Mouse (Mus musculus): ENCODE measurements around the gene Dnah6. TPM values are rescaled to one million over a fixed set of nuclear protein-coding genes. Genes with fewer than 3 reads are reported as not detected.

Gene Dnah6
- polyA plus RNA-seq, 1 experiment from 2014 or later: 0.08 TPM

DNA sequence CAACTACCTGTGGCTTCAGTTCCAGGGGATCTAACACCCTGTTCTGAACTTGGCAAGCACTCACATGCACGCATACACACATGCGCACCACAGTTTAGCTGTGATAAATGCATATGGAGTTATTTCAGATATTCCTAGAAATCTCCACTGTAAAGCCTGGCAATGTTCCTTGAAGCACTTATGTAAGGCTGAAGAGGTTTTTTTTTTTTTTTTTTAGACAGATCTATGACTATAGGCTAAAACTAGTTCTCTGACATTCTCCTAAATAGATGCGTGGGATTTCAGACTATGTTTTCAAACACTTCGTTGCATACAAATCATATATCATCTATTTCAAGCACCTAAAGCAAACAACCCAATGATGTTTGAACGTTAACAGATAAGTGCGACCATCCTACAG, 166.6 kb downstream of the Dnah6 start:
- 0 out of 2 replicates have a peak, but pooled peaks cover 2% of the 10 kb centered on the region for H3K4me1 ChIP-seq
- no peaks in the 10 kb centered on the region for H3K36me3 ChIP-seq
- WGBS: 87% methylated on average over 6 of the region's 6 CpGs
- no peak overlapping the region for H3K4me2 ChIP-seq
- no peak overlapping the region for H3K9ac ChIP-seq
- ATAC-seq (replicated peaks; ENCODE audit: low FRiP score): no peak
- no peaks in the 10 kb centered on the region for H3K27me3 ChIP-seq
- no peak overlapping the region for H3K27ac ChIP-seq
- no peak overlapping the region for H3K4me3 ChIP-seq (replicated peaks)
- peaks cover 13% of the 10 kb centered on the region for H3K9me3 ChIP-seq (replicated peaks)

DNA sequence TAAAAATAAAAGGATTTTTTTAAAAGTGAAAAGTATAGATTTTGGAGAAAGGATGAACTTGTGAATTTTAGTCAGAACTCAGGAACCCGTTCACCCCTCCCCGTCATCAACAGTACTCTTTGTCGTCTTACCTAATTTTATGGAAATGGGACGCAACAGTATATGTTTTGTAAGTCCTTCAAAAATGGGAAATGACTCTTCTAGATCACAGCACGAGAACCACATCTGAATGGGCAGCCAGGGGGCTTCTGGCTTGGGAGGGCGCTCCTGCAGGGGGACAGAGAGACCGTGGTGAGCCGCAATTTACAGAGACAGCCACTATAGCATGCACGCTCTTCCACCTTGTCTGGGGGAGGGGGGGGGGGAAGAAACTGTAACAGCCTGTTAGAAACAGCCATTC, 167.9 kb downstream of the Dnah6 start:
- Histone ChIP-seq H3K27me3 (no peaks in the 10 kb centered on the region), H3K36me3 (no peaks in the 10 kb centered on the region), H3K4me2 (no peak overlapping the region), H3K9ac (no peak overlapping the region), H3K27ac (no peak overlapping the region), H3K9me3 (replicated peaks) (peaks cover 13% of the 10 kb centered on the region), H3K4me3 (replicated peaks) (no peak overlapping the region), H3K4me1 (no peaks in the 10 kb centered on the region)
- WGBS: 91% methylated on average over 9 of the region's 9 CpGs
- no peak for ATAC-seq (replicated peaks; ENCODE audit: low FRiP score)

DNA sequence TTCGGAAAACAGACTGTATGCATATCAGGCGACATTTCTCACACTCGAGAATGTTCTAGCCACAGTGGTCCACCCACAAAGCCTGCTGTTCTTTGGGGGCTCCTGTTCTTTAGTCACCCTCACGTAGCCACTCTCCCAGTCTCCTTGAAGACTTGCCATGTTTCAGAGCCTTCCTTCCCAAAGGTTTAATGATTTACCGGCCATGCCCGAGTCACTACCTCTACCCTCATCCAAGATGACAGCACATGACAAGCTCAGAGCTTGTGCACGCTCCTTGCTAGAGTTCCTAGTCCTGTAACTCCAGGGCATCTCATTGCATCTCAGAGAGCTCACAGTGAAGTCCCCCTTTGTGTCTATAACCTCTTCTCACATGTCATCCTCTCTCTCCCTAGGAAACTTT, 174.2 kb downstream of the Dnah6 start:
- Histone ChIP-seq H3K4me2 (no peak overlapping the region), H3K9me3 (replicated peaks) (no peaks in the 10 kb centered on the region), H3K4me1 (no peaks in the 10 kb centered on the region), H3K9ac (no peak overlapping the region), H3K27me3 (no peaks in the 10 kb centered on the region), H3K36me3 (no peaks in the 10 kb centered on the region), H3K4me3 (replicated peaks) (no peak overlapping the region), H3K27ac (no peak overlapping the region)
- 67% methylated on average over 7 of the region's 7 CpGs for WGBS
- no peak; the same call in 1 of the 2 replicates for ATAC-seq (replicated peaks; ENCODE audit: low FRiP score)

DNA sequence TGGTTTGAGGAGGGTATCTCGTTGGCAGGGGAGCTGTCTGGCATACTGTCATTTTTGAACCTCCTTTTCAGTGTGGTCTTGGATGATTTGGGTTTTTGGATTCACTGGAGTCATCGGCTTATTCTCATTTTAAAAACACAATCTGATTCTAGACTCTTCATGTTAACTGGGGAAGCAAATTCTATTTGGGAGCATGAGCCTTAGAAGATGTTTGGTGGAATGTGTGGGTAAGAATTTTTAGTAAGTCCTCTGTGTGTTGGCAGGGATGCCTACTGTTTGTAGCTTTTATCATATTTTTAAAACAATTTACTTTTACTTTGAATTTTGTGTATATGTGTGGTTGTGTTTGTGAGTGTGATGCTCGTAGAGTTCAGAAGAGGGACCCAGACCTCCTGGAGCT, 175.5 kb downstream of the Dnah6 start:
- Histone ChIP-seq H3K27me3 (no peaks in the 10 kb centered on the region), H3K36me3 (no peaks in the 10 kb centered on the region), H3K4me1 (no peaks in the 10 kb centered on the region), H3K4me2 (no peak overlapping the region), H3K9ac (no peak overlapping the region), H3K4me3 (replicated peaks) (no peak overlapping the region), H3K9me3 (replicated peaks) (no peaks in the 10 kb centered on the region), H3K27ac (no peak overlapping the region)
- no peak for ATAC-seq (replicated peaks; ENCODE audit: low FRiP score)
- WGBS: 79% methylated on average over 3 of the region's 3 CpGs

DNA sequence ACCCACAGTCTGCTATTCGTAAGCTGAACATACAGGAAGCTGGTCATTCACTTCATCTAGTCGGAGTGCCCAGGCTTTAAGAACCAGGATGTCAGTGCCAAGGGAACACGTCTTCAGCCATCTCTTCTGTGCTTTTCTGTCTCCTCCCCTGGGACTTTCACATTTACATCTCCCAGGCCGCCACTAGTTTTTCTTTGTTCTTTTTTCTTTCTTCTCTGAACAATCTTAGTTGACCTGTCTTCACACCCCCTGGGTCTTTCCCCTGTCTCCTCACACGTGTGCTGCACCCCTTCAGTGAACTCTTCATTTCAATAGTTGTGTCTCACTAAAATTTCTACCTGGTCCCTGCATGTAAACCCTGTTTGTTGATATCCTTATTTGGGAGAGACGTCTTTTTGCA, 179.2 kb downstream of the Dnah6 start:
- H3K9ac ChIP-seq: no peak overlapping the region
- H3K36me3 ChIP-seq: no peaks in the 10 kb centered on the region
- H3K4me1 ChIP-seq: no peaks in the 10 kb centered on the region
- H3K27ac ChIP-seq: no peak overlapping the region
- H3K4me2 ChIP-seq: no peak overlapping the region
- H3K4me3 ChIP-seq (replicated peaks): no peak overlapping the region
- WGBS: 76% methylated on average over 6 of the region's 6 CpGs
- H3K9me3 ChIP-seq (replicated peaks): no peaks in the 10 kb centered on the region
- no peak for ATAC-seq (replicated peaks; ENCODE audit: low FRiP score)
- H3K27me3 ChIP-seq: no peaks in the 10 kb centered on the region

DNA sequence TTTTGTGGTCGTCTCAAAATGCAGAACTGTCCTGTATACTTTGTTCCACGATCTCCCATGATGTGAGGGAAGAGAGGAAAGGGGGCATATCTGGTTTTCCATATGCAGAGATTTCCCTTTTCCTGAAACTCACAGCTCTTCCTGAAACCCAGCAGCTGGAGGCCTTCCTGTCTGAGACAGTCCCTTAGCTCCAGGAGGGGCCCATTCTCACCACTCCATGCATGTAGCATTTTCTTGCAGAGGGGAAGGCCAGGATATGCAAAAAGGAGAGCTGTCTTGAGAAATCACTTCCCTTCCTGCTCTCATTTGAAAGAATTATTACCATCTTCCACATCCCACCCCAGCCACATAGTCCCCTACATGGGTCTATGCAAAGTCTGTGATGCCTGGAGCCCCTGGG, 183.2 kb downstream of the Dnah6 start:
- H3K4me2 ChIP-seq: no peak overlapping the region
- no peaks in the 10 kb centered on the region for H3K4me1 ChIP-seq
- no peaks in the 10 kb centered on the region for H3K9me3 ChIP-seq (replicated peaks)
- ATAC-seq (replicated peaks; ENCODE audit: low FRiP score): no peak; the same call in 1 of the 2 replicates
- no peak overlapping the region for H3K4me3 ChIP-seq (replicated peaks)
- no peak overlapping the region for H3K9ac ChIP-seq
- WGBS: 57% methylated on average over 2 of the region's 2 CpGs
- no peaks in the 10 kb centered on the region for H3K27me3 ChIP-seq
- H3K36me3 ChIP-seq: no peaks in the 10 kb centered on the region
- H3K27ac ChIP-seq: peak overlapping the region; percentile 71

DNA sequence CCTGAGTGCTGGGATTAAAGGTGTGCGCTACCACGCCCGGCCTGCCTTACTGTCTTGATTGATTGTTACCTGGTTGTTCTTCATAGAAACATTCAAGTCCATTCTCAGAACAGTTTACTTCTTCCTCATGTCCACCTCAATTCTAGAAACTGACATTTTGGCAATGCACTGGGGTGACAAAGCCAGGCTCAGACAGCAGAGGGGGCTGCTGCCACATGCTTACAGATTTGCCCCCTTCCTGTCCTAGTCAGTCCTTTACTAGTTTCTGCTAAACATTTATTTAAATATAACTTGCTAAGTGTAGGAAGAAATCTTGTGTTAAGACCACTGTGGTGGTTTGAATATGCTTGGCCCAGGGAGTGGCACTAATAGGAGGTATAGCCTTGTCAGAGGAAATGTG, 192.6 kb downstream of the Dnah6 start:
- H3K4me1 ChIP-seq: no peaks in the 10 kb centered on the region
- no peaks in the 10 kb centered on the region for H3K36me3 ChIP-seq
- WGBS: 94% methylated on average over 3 of the region's 3 CpGs
- H3K27me3 ChIP-seq: no peaks in the 10 kb centered on the region
- no peak overlapping the region for H3K4me3 ChIP-seq (replicated peaks)
- H3K27ac ChIP-seq: no peak overlapping the region
- H3K9ac ChIP-seq: no peak overlapping the region
- H3K9me3 ChIP-seq (replicated peaks): peaks cover 7% of the 10 kb centered on the region; the same call in 1 of the 2 replicates
- H3K4me2 ChIP-seq: no peak overlapping the region
- ATAC-seq (replicated peaks; ENCODE audit: low FRiP score): no peak

DNA sequence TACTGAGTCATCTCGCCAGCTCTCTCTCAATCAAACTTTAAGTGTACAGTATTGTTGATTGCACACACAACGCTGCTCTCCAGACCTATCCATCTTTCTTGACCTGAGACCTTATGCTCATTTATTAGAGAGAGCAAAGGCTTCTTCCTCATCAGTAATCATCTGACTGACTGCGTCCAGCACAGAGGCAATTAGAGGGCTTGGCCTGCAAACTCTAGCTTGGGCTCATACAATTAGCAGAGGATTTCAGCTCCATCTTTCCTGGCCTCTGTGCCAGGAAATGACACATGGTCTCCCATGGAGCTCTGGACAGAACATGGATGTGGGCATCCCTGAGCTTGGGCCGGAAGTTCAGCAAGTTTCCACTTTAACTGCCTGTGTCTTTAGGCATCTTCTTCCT, 193.6 kb downstream of the Dnah6 start:
- H3K27ac ChIP-seq: no peak overlapping the region
- no peak overlapping the region for H3K4me2 ChIP-seq
- H3K4me3 ChIP-seq (replicated peaks): no peak overlapping the region
- no peak for ATAC-seq (replicated peaks; ENCODE audit: low FRiP score)
- no peaks in the 10 kb centered on the region for H3K27me3 ChIP-seq
- peaks cover 7% of the 10 kb centered on the region; the same call in 1 of the 2 replicates for H3K9me3 ChIP-seq (replicated peaks)
- WGBS: 72% methylated on average over 4 of the region's 4 CpGs
- no peaks in the 10 kb centered on the region for H3K36me3 ChIP-seq
- no peak overlapping the region for H3K9ac ChIP-seq
- H3K4me1 ChIP-seq: no peaks in the 10 kb centered on the region

DNA sequence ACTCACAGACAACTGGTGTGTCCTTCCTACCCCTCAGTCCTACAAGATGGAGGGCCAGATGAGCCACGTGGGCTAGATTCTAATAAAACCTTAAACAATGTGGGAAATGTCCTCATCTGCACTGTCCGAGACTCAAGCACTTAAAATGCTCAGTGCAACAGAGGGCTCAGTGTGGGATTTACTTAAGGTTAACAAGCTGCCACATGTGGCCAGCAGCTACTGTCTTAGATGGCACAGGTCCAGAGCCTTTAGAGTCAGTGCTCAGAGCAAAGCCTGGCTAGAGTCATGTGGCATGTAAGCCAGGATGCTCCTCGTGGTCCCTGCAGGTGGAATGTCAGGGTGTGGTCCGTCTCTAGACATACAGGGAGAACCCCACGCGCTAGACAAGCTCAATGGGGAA, 194.6 kb downstream of the Dnah6 start:
- 84% methylated on average over 6 of the region's 6 CpGs for WGBS
- Histone ChIP-seq H3K4me2 (no peak overlapping the region), H3K9ac (no peak overlapping the region), H3K4me3 (replicated peaks) (no peak overlapping the region), H3K4me1 (no peaks in the 10 kb centered on the region), H3K36me3 (no peaks in the 10 kb centered on the region), H3K9me3 (replicated peaks) (peaks cover 7% of the 10 kb centered on the region; the same call in 1 of the 2 replicates), H3K27ac (no peak overlapping the region), H3K27me3 (no peaks in the 10 kb centered on the region)
- no peak for ATAC-seq (replicated peaks; ENCODE audit: low FRiP score)

DNA sequence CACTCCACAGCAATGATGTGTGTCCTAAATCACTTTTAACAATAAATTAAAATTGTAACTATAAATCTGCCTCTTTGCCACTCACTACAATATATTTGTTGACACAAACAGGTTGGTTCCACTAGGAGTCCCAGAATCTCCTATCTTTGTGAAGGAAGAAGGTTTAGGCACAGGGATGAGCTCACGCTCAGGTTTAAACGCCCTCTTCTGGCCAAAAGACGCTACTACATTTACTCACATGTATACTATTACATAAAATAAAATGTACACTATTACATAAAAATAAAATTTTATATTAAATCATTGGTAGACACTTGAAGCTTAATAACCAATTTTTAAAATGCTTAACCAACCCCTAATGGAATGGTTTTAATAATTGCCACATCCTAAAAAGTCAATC, 201.4 kb downstream of the Dnah6 start:
- 7% methylated on average over 3 of the region's 3 CpGs for WGBS
- ATAC-seq (replicated peaks; ENCODE audit: low FRiP score): no peak

DNA sequence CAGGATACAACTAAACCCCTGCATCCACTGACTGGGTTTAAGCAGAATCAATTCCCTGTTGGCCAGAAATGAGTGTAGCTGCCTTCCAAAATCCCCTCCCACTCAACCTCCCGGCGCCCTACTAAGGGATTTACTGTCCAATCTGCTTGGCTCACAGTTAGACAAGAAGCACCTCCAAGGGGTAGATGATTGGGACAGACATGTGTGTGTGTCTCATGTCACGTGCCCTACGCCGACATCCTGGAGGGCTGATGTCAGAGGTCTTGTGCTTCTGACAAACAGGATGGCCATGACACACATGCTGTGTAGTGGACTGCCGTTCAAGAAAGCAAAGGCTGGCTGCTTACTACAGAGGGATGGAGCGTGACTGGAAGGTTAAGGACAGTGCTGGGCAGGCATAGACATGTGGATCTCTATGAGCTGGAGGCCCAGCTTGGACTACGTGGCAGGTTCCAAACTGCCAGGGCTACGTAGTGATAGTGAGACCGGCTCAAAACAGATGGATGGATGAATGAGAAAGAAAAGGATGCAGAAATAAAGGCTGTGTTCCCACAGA, 202.6 kb downstream of the Dnah6 start:
- no peak for ATAC-seq (replicated peaks; ENCODE audit: low FRiP score)
- H3K9ac ChIP-seq: no peak overlapping the region
- no peak overlapping the region for H3K27ac ChIP-seq
- no peaks in the 10 kb centered on the region for H3K36me3 ChIP-seq
- no peaks in the 10 kb centered on the region for H3K27me3 ChIP-seq
- no peak overlapping the region for H3K4me2 ChIP-seq
- H3K4me1 ChIP-seq: peaks cover 12% of the 10 kb centered on the region
- H3K4me3 ChIP-seq (replicated peaks): no peak overlapping the region
- no peaks in the 10 kb centered on the region for H3K9me3 ChIP-seq (replicated peaks)
- 84% methylated on average over 10 of the region's 10 CpGs for WGBS

More for the DNA sequence above, 201.4 kb downstream of the Dnah6 start:
- Histone ChIP-seq H3K9me3 (replicated peaks) (no peaks in the 10 kb centered on the region), H3K4me2 (no peak overlapping the region), H3K27me3 (no peaks in the 10 kb centered on the region), H3K36me3 (no peaks in the 10 kb centered on the region), H3K9ac (no peak overlapping the region), H3K27ac (no peak overlapping the region), H3K4me3 (replicated peaks) (no peak overlapping the region), H3K4me1 (no peaks in the 10 kb centered on the region)

DNA sequence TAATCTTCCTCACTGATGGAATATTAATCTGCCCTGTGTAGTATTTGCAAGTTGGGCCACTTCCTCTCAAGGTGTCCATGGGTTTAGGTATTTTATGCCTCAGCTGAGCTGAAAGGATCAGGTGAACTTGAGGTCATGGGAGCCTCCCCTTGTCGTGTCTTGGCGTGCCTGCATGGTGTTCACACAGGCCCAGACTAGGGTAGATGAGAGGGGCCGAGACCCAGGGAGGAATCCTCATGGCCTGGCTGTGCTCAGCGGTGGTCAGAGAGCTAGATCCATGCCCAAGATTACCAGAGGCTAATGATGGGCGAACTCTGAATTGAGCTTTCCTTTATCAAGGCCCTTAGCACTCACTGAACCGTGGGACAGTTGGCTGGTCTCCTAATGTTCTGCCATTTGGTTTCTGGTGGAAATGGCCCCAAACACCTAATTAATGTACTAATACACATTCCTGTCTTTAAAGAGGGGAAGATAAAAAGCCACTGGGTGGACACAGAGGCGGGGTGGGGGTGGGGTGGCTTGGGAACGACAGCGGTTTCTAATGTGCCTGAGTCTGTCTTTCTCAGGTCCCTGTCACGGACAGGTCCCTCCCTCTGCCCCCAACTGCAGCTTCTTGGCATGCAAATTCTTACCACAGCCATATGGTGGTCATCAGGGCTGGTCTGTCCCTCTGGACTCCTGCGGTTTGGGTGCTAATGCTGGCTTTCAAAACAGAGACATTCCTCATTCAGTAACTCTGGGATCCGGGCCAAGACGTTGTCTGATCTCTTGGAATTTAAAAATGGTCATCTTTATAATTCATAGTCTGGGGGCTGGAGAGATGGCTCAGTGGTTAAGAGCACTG, 206.9 kb downstream of the Dnah6 start:
- Histone ChIP-seq H3K4me3 (replicated peaks) (no peak overlapping the region), H3K9me3 (replicated peaks) (no peaks in the 10 kb centered on the region), H3K36me3 (no peaks in the 10 kb centered on the region), H3K9ac (no peak overlapping the region), H3K27me3 (no peaks in the 10 kb centered on the region), H3K4me2 (no peak overlapping the region), H3K4me1 (peaks cover 16% of the 10 kb centered on the region), H3K27ac (peak overlapping the region; percentile 43)
- 21% methylated on average over 13 of the region's 13 CpGs for whole genome bisulfite sequencing
- peak; percentile 74 for ATAC-seq (replicated peaks; ENCODE audit: low FRiP score)
